Mouse (Mus musculus) spleen, adult 2 months (tissue): ENCODE measurements around the gene Cep44. TPM values are rescaled to one million over a fixed set of nuclear protein-coding genes. Genes with fewer than 3 reads are reported as not detected.

Experiments
- DNase-seq, 2 experiments: peaks; one replicate each; pipeline versions ENCODE4 v3.0.0 to v3.0.0-alpha.2; 2012 to 2021; ENCODE audit warnings: low spot score in 2 of 2, low read depth in 1 of 2
- H3K27ac ChIP-seq: fragments of 200-500 bp; 2 replicates; pipeline ENCODE4 v1.5.1; 2012; ENCODE audit warnings: low read length, inconsistent platforms; ENCODE audit not compliant: insufficient read depth
- H3K27me3 ChIP-seq: fragments of 200-500 bp; 2 replicates; pipeline ENCODE4 v1.6.1; 2012; ENCODE audit warnings: mild to moderate bottlenecking, moderate library complexity, low read length, inconsistent platforms; ENCODE audit not compliant: control insufficient read depth, insufficient read depth
- H3K36me3 ChIP-seq: fragments of 200-500 bp; 2 replicates; pipeline ENCODE4 v1.6.1; 2012; ENCODE audit warnings: mild to moderate bottlenecking, low read length, inconsistent platforms; ENCODE audit not compliant: control insufficient read depth, insufficient read depth
- H3K4me1 ChIP-seq: fragments of 200-500 bp; 2 replicates; pipeline ENCODE4 v1.6.1; 2011; ENCODE audit warnings: inconsistent platforms; ENCODE audit not compliant: control insufficient read depth, insufficient read depth, insufficient read length
- H3K4me3 ChIP-seq: fragments of 200-500 bp; 2 replicates; pipeline ENCODE4 v1.5.1; 2011; ENCODE audit warnings: mild to moderate bottlenecking, inconsistent platforms; ENCODE audit not compliant: insufficient read depth, insufficient read length; ENCODE audit errors: extremely low read depth
- CTCF ChIP-seq: fragments of 200-500 bp; IDR thresholded peaks from 2 replicates; pipeline ENCODE4 v1.5.1; 2011; ENCODE audit warnings: mild to moderate bottlenecking, inconsistent platforms; ENCODE audit not compliant: insufficient read depth, insufficient read length, insufficient replicate concordance; ENCODE audit errors: extremely low read depth
- POLR2A ChIP-seq: fragments of 200-500 bp; IDR thresholded peaks from 2 replicates; pipeline ENCODE4 v1.6.1; 2011; ENCODE audit warnings: low read depth, low read length, inconsistent platforms
- WGBS: fragments of 180-500 bp; shearing (Covaris S2); methylation state at CpG from one replicate; pipeline ENCODE4 v1.1.7; 2018; 5-methylcytosine and 5-hydroxymethylcytosine counted together
- polyA plus RNA-seq: library from polyadenylated mRNA; depleted of rRNA; stranded (reverse); fragments of >200 nt; gene quantifications from 2 replicates; pipeline ENCODE4 v1.2.3, GENCODE M21; 2012

Cep44 gene
- polyA plus RNA-seq, 1 experiment = 5.4 TPM

DNA sequence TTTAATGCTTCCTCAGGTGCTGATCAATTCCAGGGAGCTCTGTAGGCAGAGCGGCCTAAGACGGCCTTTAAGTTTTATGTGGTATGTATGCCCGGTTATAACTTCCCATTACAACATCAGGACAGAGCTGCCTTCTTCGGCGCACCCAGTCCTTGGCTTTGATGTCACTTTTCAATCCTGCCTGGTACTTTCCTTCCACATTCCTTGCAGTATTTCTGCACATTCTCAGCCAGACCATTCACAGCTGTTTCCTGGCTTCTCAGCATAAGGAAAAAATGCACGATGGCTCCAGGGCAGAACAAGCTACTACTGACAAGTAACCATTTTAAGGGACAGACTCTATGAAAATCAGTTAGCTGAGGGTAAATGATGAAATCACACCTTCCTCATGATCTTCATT is 22.0 kb downstream of the Cep44 start:
- no peak for TF ChIP-seq CTCF
- TF ChIP-seq POLR2A = no peak
- no peak for DNase-seq
- WGBS = 82% methylated on average over 6 of the region's 6 CpGs

DNA sequence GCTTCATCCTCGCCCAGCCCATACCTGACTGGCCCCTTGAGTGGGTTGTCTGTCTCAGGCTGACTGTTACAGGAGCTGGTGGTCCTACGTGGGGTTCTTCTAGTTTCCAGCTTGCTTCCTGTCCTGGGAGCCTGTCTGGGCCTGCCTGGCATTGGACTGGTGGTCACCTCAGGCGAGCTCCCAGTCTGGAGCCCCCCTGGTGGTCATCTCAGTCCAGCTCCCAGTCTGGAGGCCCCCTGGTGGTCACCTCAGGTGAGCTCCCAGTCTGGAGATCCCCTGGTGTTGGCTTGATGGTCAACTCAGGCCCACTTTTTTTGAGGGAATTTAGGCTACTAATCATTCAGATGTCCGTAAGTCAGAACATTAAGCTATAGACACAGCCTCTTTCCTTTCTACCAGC is 29.8 kb downstream of the Cep44 start:
- Histone ChIP-seq H3K36me3 (no peaks in the 10 kb centered on the region), H3K4me1 (no peaks in the 10 kb centered on the region), H3K4me3 (no peak overlapping the region), H3K27me3 (no peaks in the 10 kb centered on the region), H3K27ac (no peak overlapping the region)
- 78% methylated on average over 4 of the region's 4 CpGs for WGBS
- no peak for DNase-seq
- TF ChIP-seq CTCF (no peak), POLR2A (no peak)

More for the DNA sequence above, 22.0 kb downstream of the Cep44 start:
- H3K4me1 ChIP-seq = no peaks in the 10 kb centered on the region
- peaks cover 3% of the 10 kb centered on the region; the same call in 1 of the 2 replicates for H3K36me3 ChIP-seq
- H3K4me3 ChIP-seq = no peak overlapping the region
- H3K27ac ChIP-seq = no peak overlapping the region
- H3K27me3 ChIP-seq = no peaks in the 10 kb centered on the region

DNA sequence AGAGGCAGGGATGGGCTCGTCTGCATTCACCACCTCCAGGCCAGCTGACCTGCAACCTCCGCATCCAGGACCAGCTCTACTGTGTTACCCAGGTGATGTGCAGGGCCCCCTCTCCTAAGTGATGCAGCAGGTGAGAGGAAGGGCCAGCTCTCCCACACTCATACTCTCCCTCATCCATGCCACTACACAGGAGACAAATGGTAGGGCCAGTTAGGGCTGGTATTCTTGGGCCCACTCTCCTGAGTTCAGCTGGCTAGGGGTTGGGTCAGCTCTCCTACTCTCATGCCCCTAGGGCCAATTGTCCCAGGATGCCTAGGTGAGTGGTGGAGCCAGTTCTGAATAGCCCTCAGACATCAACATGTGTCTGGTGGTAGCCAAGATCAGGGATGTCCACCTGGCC is 30.6 kb downstream of the Cep44 start:
- Histone ChIP-seq H3K4me3 (no peak overlapping the region), H3K27me3 (no peaks in the 10 kb centered on the region), H3K36me3 (no peaks in the 10 kb centered on the region), H3K27ac (no peak overlapping the region), H3K4me1 (no peaks in the 10 kb centered on the region)
- DNase-seq = no peak
- no peak for TF ChIP-seq POLR2A
- TF ChIP-seq CTCF = no peak
- 84% methylated on average over 2 of the region's 2 CpGs for WGBS

DNA sequence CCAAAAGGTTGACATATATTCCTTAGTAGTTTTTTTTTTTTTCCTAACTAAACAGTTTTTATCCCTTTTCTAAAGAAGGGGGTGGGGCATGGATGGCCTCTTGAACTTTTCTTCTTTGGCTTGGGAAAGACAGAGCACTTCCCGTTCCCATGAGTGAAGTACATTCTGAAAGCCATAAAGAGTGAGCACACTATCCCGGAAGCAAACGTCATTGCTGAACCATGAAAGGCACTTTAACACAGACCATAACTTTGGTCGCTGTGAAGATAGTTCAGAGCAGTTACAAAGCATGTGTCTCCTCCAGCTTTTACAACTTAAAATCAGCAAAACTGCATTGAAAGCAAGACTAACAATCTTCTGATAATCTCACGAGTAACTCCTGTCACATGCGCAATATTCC is 32.0 kb downstream of the Cep44 start:
- Histone ChIP-seq H3K27me3 (no peaks in the 10 kb centered on the region), H3K4me1 (no peaks in the 10 kb centered on the region), H3K27ac (no peak overlapping the region), H3K4me3 (no peak overlapping the region), H3K36me3 (no peaks in the 10 kb centered on the region)
- TF ChIP-seq CTCF (no peak), POLR2A (no peak)
- 67% methylated on average over 6 of the region's 6 CpGs for WGBS
- no peak for DNase-seq

DNA sequence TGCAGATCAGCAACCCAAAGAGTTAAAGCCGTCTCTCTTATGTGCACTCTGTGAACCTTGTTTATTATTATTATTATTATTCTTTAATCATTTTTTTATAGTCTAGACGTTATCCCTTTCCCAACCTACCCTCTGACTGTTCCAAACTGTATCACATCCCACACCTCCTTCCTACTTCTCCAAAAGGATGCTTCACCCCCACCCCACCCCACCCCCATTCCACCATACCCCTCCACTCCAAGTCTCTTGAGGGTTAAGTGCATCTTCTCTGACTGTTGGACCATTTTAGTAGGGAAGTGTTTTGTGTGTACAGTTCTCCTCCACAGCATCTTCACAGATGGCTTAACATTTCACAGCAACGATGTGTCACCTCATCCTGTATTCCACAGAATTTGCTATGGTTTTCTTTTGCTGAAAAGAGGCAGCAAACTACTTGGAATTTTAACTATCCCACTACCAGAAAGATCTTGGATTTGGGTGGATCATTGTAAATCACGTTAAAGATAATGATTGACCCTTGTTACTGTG is 41.8 kb downstream of the Cep44 start:
- no peak overlapping the region for H3K4me3 ChIP-seq
- no peaks in the 10 kb centered on the region for H3K4me1 ChIP-seq
- H3K27ac ChIP-seq = no peak overlapping the region
- TF ChIP-seq CTCF (no peak), POLR2A (no peak)
- no peak for DNase-seq
- no peaks in the 10 kb centered on the region for H3K27me3 ChIP-seq
- no peaks in the 10 kb centered on the region for H3K36me3 ChIP-seq
- 76% methylated on average over 4 of the region's 4 CpGs for WGBS

DNA sequence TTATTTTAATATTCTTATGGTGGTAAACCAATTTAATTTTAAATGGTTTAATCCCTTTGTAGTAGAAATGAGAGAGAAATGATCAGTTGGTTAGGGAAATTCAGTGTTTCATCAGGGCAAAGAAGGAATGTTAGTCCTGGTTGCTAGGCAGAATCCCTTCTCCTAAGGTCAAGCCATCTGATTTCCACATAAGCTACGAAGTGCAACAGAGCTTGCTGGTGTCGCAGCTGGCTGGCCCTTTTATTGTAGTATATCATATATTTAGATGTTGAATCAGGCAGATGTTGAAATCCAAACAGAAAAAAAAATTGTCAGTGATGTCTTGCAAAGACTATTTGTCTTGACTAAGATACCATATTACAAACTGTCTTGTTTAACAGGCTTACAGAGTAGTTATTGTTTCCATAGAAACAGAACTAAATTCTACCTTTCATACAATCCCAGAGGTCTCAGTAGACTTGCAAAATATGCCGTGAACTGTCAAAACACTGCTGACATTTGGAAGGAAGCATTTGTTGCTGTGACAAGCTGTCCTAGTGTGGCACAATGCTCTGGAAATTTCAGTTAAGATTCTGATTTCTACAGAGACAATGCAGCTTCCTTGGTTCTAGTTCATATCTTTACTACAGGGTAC is 42.4 kb downstream of the Cep44 start:
- no peaks in the 10 kb centered on the region for H3K4me1 ChIP-seq
- H3K27me3 ChIP-seq = no peaks in the 10 kb centered on the region
- no peaks in the 10 kb centered on the region for H3K36me3 ChIP-seq
- no peak overlapping the region for H3K27ac ChIP-seq
- no peak for TF ChIP-seq POLR2A
- no peak for TF ChIP-seq CTCF
- H3K4me3 ChIP-seq = no peak overlapping the region
- WGBS = 76% methylated on average over 3 of the region's 3 CpGs
- no peak for DNase-seq

DNA sequence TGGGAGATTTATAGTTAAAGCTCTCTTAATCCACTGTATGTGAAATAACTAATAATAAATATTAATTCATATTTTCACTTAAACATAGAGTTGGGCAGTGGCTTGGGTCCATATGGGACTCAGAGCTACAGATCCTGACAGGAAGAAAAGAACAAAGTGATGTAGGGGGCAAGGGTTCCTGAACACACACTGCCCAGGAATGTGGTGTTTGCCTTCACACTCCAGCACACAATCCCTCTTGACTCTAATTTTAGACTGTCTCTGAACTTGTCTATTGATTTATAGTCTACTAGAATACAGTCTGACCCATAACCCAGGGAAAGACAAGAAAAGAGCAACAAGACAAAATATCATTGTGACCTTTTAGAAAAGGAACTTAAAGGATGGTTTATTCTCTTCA is 48.9 kb downstream of the Cep44 start:
- no peak for TF ChIP-seq CTCF
- TF ChIP-seq POLR2A = no peak
- no peak for DNase-seq
- Histone ChIP-seq H3K36me3 (no peaks in the 10 kb centered on the region), H3K27me3 (no peaks in the 10 kb centered on the region), H3K27ac (no peak overlapping the region), H3K4me1 (no peaks in the 10 kb centered on the region), H3K4me3 (no peak overlapping the region)
